Mouse (Mus musculus) hindbrain, embryonic 14.5 days (tissue): ENCODE data around the gene Mien1. TPM values are rescaled to one million over a fixed set of nuclear protein-coding genes. Genes with fewer than 3 reads are reported as not detected.

Experiments
- ATAC-seq: fragments of 200-750 bp; cut with Nextera tagmentation; 2 replicates; pipeline ENCODE4 v1.8.0; 2017; ENCODE audit warnings: moderate number of reproducible peaks, mild to moderate bottlenecking, moderate TSS enrichment, moderate library complexity; ENCODE audit not compliant: low FRiP score
- DNase-seq: peaks from one replicate; pipeline ENCODE4 v3.0.0-alpha.2; 2015; ENCODE audit warnings: low spot score
- H3K27ac ChIP-seq: fragments of 300-500 bp; sonication (generic); 2 replicates; pipeline ENCODE4 v1.5.1; 2014; ENCODE audit warnings: mild to moderate bottlenecking, moderate library complexity
- H3K27me3 ChIP-seq: fragments of 300-500 bp; sonication (generic); 2 replicates; pipeline ENCODE4 v1.6.1; 2014; ENCODE audit warnings: mild to moderate bottlenecking, low read length, mixed read lengths; ENCODE audit not compliant: control insufficient read depth, insufficient read depth
- H3K36me3 ChIP-seq: fragments of 300-500 bp; sonication (generic); replicated peaks from 2 replicates; pipeline ENCODE4 v1.6.1; 2014; ENCODE audit not compliant: control insufficient read depth, insufficient read depth
- H3K4me1 ChIP-seq: fragments of 300-500 bp; sonication (generic); replicated peaks from 2 replicates; pipeline ENCODE4 v1.6.1; 2014; ENCODE audit warnings: antibody characterized with exemption, low read length, mixed read lengths; ENCODE audit not compliant: control insufficient read depth, insufficient read depth
- H3K4me2 ChIP-seq: fragments of 300-500 bp; sonication (generic); replicated peaks from 2 replicates; pipeline ENCODE4 v1.6.1; 2014; ENCODE audit warnings: mild to moderate bottlenecking, moderate library complexity
- H3K4me3 ChIP-seq: fragments of 300-500 bp; sonication (generic); replicated peaks from 2 replicates; pipeline ENCODE4 v1.5.1; 2014; ENCODE audit warnings: mild to moderate bottlenecking, low read length
- H3K9ac ChIP-seq: fragments of 300-500 bp; sonication (generic); 2 replicates; pipeline ENCODE4 v1.6.1; 2014
- H3K9me3 ChIP-seq: fragments of 300-500 bp; sonication (generic); 2 replicates; pipeline ENCODE4 v1.6.1; 2016; ENCODE audit warnings: low read length; ENCODE audit not compliant: control insufficient read depth
- WGBS: fragments of 180-500 bp; shearing (Covaris S2); extraction: QIAGEN DNeasy Blood & Tissue Kit; methylation state at CpG from one replicate; pipeline ENCODE4 v1.1.7; 2014; 5-methylcytosine and 5-hydroxymethylcytosine counted together
- polyA plus RNA-seq: library from polyadenylated mRNA; unstranded; fragments of >200 nt; fragmentation: Nextera tagmentation; extraction: Ambion mirVana; gene quantifications from 2 replicates; pipeline ENCODE4 v1.2.1, GENCODE M21; 2014

The Mien1 gene
- polyA plus RNA-seq, 1 experiment from 2014 or later: 256 TPM

- Histone ChIP-seq H3K4me3 (no peak overlapping the region), H3K27ac (no peak overlapping the region), H3K27me3 (no peaks in the 10 kb centered on the region), H3K9ac (no peak overlapping the region), H3K9me3 (no peaks in the 10 kb centered on the region), H3K4me2 (no peak overlapping the region), H3K4me1 (no peaks in the 10 kb centered on the region), H3K36me3 (no peaks in the 10 kb centered on the region)
- WGBS: 89% methylated on average over 4 of the region's 4 CpGs
- DNase-seq: no peak
- no peak for ATAC-seq
Observed at GRCm38 (mm10) chr11:98476434-98476807, 37.6 kb upstream of the Mien1 start.

- WGBS: 91% methylated on average over 9 of the region's 9 CpGs
- no peak overlapping the region for H3K27ac ChIP-seq
- ATAC-seq: no peak
- no peaks in the 10 kb centered on the region for H3K27me3 ChIP-seq
- no peak overlapping the region for H3K9ac ChIP-seq
- H3K4me3 ChIP-seq: no peak overlapping the region
- H3K9me3 ChIP-seq: no peaks in the 10 kb centered on the region
- H3K4me1 ChIP-seq: no peaks in the 10 kb centered on the region
- H3K4me2 ChIP-seq: no peak overlapping the region
- no peak for DNase-seq
- no peaks in the 10 kb centered on the region for H3K36me3 ChIP-seq
Observed at GRCm38 (mm10) chr11:98475630-98476433, 37.0 kb upstream of the Mien1 start.

- no peak for ATAC-seq
- Histone ChIP-seq H3K27me3 (no peaks in the 10 kb centered on the region), H3K4me3 (no peak overlapping the region), H3K27ac (no peak overlapping the region), H3K4me1 (no peaks in the 10 kb centered on the region), H3K36me3 (no peaks in the 10 kb centered on the region), H3K9ac (no peak overlapping the region), H3K9me3 (no peaks in the 10 kb centered on the region), H3K4me2 (no peak overlapping the region)
- WGBS: 93% methylated on average over 11 of the region's 11 CpGs
- no peak for DNase-seq
Observed at GRCm38 (mm10) chr11:98474967-98475366, 36.2 kb upstream of the Mien1 start.

GRCm38 (mm10) chr11:98473916-98474479, 35.2 kb upstream of the Mien1 start:
- Histone ChIP-seq H3K4me2 (no peak overlapping the region), H3K4me1 (no peaks in the 10 kb centered on the region), H3K9ac (no peak overlapping the region), H3K9me3 (no peaks in the 10 kb centered on the region), H3K27ac (no peak overlapping the region), H3K4me3 (no peak overlapping the region), H3K27me3 (no peaks in the 10 kb centered on the region), H3K36me3 (no peaks in the 10 kb centered on the region)
- 59% methylated on average over 8 of the region's 8 CpGs for WGBS
- no peak for DNase-seq
- no peak for ATAC-seq

- Histone ChIP-seq H3K4me3 (no peak overlapping the region), H3K27me3 (no peaks in the 10 kb centered on the region), H3K9me3 (no peaks in the 10 kb centered on the region), H3K27ac (no peak overlapping the region), H3K4me1 (no peaks in the 10 kb centered on the region), H3K9ac (no peak overlapping the region), H3K4me2 (no peak overlapping the region), H3K36me3 (no peaks in the 10 kb centered on the region)
- WGBS: 30% methylated on average over 4 of the region's 4 CpGs
- DNase-seq (no peak), ATAC-seq (no peak)
Observed at GRCm38 (mm10) chr11:98472696-98473095, 33.9 kb upstream of the Mien1 start.

GRCm38 (mm10) chr11:98470795-98471194, 32.0 kb upstream of the Mien1 start:
- Histone ChIP-seq H3K36me3 (no peaks in the 10 kb centered on the region), H3K9ac (no peak overlapping the region), H3K9me3 (no peaks in the 10 kb centered on the region), H3K4me1 (no peaks in the 10 kb centered on the region), H3K4me2 (no peak overlapping the region), H3K27ac (no peak overlapping the region), H3K27me3 (no peaks in the 10 kb centered on the region), H3K4me3 (no peak overlapping the region)
- no peak for ATAC-seq
- 82% methylated on average over 6 of the region's 6 CpGs for WGBS
- no peak for DNase-seq

GRCm38 (mm10) chr11:98469761-98470714, 31.2 kb upstream of the Mien1 start:
- H3K9me3 ChIP-seq: no peaks in the 10 kb centered on the region
- no peak overlapping the region for H3K4me3 ChIP-seq
- H3K4me1 ChIP-seq: no peaks in the 10 kb centered on the region
- no peak overlapping the region for H3K9ac ChIP-seq
- ATAC-seq: no peak
- 85% methylated on average over 22 of the region's 22 CpGs for WGBS
- H3K36me3 ChIP-seq: no peaks in the 10 kb centered on the region
- H3K4me2 ChIP-seq: no peak overlapping the region
- H3K27me3 ChIP-seq: no peaks in the 10 kb centered on the region
- no peak overlapping the region for H3K27ac ChIP-seq
- DNase-seq: no peak

- ATAC-seq: no peak
- DNase-seq: no peak
- Histone ChIP-seq H3K9ac (no peak overlapping the region), H3K27ac (no peak overlapping the region), H3K4me3 (no peak overlapping the region), H3K36me3 (no peaks in the 10 kb centered on the region), H3K9me3 (no peaks in the 10 kb centered on the region), H3K27me3 (peaks cover 12% of the 10 kb centered on the region), H3K4me2 (no peak overlapping the region), H3K4me1 (no peaks in the 10 kb centered on the region)
- 88% methylated on average over 6 of the region's 6 CpGs for WGBS
Observed at GRCm38 (mm10) chr11:98464516-98464915, 25.7 kb upstream of the Mien1 start.

GRCm38 (mm10) chr11:98463911-98464310, 25.1 kb upstream of the Mien1 start:
- no peak overlapping the region for H3K9ac ChIP-seq
- 83% methylated on average over 9 of the region's 9 CpGs for WGBS
- H3K9me3 ChIP-seq: no peaks in the 10 kb centered on the region
- no peak overlapping the region for H3K27ac ChIP-seq
- ATAC-seq (no peak), DNase-seq (no peak)
- H3K4me3 ChIP-seq: no peak overlapping the region
- no peaks in the 10 kb centered on the region for H3K4me1 ChIP-seq
- peaks cover 18% of the 10 kb centered on the region for H3K27me3 ChIP-seq
- H3K4me2 ChIP-seq: no peak overlapping the region
- no peaks in the 10 kb centered on the region for H3K36me3 ChIP-seq
